ENCODE assay signal across 9 mouse cellular contexts in genomic region chr11:110357756-110358551, GRCm38 (mm10). TPM values are rescaled to one million over a fixed set of nuclear protein-coding genes. Genes with fewer than 3 reads are reported as not detected.
DNase-seq lines count a peak whose midpoint lies in the region; ATAC-seq lines count a peak whose summit lies in the region.
"Had no signal": no experiment of that assay in that cellular context is flagged by ENCODE, and none has a peak within 500 bp of the region (broad histone marks: within the 10 kb centered on the region; RNA-seq: fewer than 3 reads in every experiment).

No protein-coding gene starts in this region.

- no peak overlapping the region for H3K27ac ChIP-seq in kidney, embryonic 16.5 days (ENCODE audit: low read length)
- H3K27ac ChIP-seq: embryonic facial prominence, embryonic 13.5 days had no signal

- no peaks in the 10 kb centered on the region for H3K9me3 ChIP-seq in kidney, embryonic 16.5 days (ENCODE audit: low read length)

- H3K27me3 ChIP-seq in kidney, embryonic 16.5 days (ENCODE audit: insufficient read depth, low read length), result no peaks in the 10 kb centered on the region
- H3K27me3 ChIP-seq: embryonic facial prominence, embryonic 13.5 days had no signal

- no peaks in the 10 kb centered on the region for H3K36me3 ChIP-seq in kidney, embryonic 16.5 days (ENCODE audit: insufficient read depth, low read length)
- H3K36me3 ChIP-seq: embryonic facial prominence, embryonic 13.5 days had no signal

- H3K4me3 ChIP-seq in kidney, embryonic 16.5 days (ENCODE audit: low read length), result no peak overlapping the region
- H3K4me3 ChIP-seq: embryonic facial prominence, embryonic 13.5 days had no signal

- H3K4me2 ChIP-seq in kidney, embryonic 16.5 days (replicated peaks; ENCODE audit: low read depth, low read length), result no peak overlapping the region
- H3K4me2 ChIP-seq: embryonic facial prominence, embryonic 13.5 days had no signal

- H3K9ac ChIP-seq in kidney, embryonic 16.5 days (replicated peaks; ENCODE audit: low read length), result no peak overlapping the region
- H3K9ac ChIP-seq: embryonic facial prominence, embryonic 13.5 days had no signal

- no peaks in the 10 kb centered on the region for H3K4me1 ChIP-seq in kidney, embryonic 16.5 days (ENCODE audit: insufficient read depth, low read length)
- H3K4me1 ChIP-seq: embryonic facial prominence, embryonic 13.5 days had no signal

- intact Hi-C loops in heart, postnatal 36 days (cut with DNase I), result no loop called here

- no peak for ATAC-seq in kidney, embryonic 16.5 days (ENCODE audit: low FRiP score, low TSS enrichment)
- ATAC-seq in monocyte, adult 5-6 weeks (replicated peaks; ENCODE audit: insufficient number of reproducible peaks, low FRiP score, low TSS enrichment, poor library complexity, severe bottlenecking), result no peak

- DNase-seq in kidney, adult 18-20 months, result peak; percentile 60
- peak; percentile 46 for DNase-seq in MEL-GATA-1-ER (ENCODE audit: extremely low read depth, low read depth)
- peak; percentile 81 for DNase-seq in brain, adult 2 months (ENCODE audit: low read depth, low spot score)
- peak; percentile 21 to 42 for DNase-seq in heart, postnatal 36 days
- peak; percentile 32 to 45 for DNase-seq in lung, adult 18-20 months
- DNase-seq in thymus, postnatal 4 days, result peak; percentile 33

- 69% methylated on average over 16 of the region's 16 CpGs for WGBS in kidney, embryonic 16.5 days

RNA-seq across cellular contexts. Expression of gene Abca5, which starts 20.4 kb away (rescaled TPM):
- 3.3 and 3.5 TPM in 2 replicates for polyA plus RNA-seq in kidney, embryonic 16.5 days (2015; fragmentation: Nextera tagmentation; extraction: Ambion mirVana)
- total RNA-seq in heart, postnatal 36 days (2021), result 1 to 10 TPM; 6.1 to 7.5 TPM
- 0.29 to 7.1 TPM (median 0.75 TPM) in 3 replicates for total RNA-seq in monocyte, adult 5-6 weeks (2017)

RNA-seq across cellular contexts. Expression of gene Map2k6, which starts 41.0 kb away (rescaled TPM):
- 23.2 and 23.8 TPM in 2 replicates for polyA plus RNA-seq in kidney, embryonic 16.5 days (2015; fragmentation: Nextera tagmentation; extraction: Ambion mirVana)
- 1 to 10 TPM; 4.7 to 5.5 TPM for total RNA-seq in heart, postnatal 36 days (2021)
- total RNA-seq in monocyte, adult 5-6 weeks (2017), result 8.5 to 15.1 TPM (median 11.4 TPM) in 3 replicates
